24 mouse cellular contexts compared by ENCODE assay signal in the genomic region with DNA sequence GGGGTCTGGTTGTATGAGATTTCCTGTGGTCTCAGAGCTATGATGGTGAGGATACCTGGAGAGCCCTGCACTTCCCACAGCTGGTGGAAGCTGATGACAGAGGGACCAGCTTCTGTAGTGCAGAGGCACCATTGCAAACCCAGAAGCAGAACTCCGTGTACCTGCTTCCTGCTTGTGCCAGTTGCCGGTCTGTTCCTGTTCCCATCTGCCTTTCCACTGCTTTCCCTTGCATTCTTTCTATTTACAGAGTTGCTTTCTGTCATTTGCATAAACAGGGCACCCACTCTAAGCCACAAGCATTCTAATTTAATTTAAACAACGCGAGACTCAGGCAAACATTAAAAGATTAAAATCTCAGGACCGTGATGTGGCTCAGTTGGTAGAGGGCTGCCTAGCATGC. TPM values are rescaled to one million over a fixed set of nuclear protein-coding genes. Genes with fewer than 3 reads are reported as not detected.
DNase-seq lines count a peak whose midpoint lies in the region; ATAC-seq and TF ChIP-seq lines count a peak whose summit lies in the region.
"Had no signal": no experiment of that assay in that cellular context is flagged by ENCODE, and none has a peak within 500 bp of the region (broad histone marks: within the 10 kb centered on the region; RNA-seq: fewer than 3 reads in every experiment).

No protein-coding gene starts in this region.

- H3K27me3 ChIP-seq in embryonic facial prominence, embryonic 13.5 days = no peaks in the 10 kb centered on the region
- H3K27me3 ChIP-seq in embryonic facial prominence, embryonic 10.5 days (replicated peaks; ENCODE audit: low read depth, poor library complexity, severe bottlenecking) = no peaks in the 10 kb centered on the region
- H3K27me3 ChIP-seq in kidney, embryonic 14.5 days (ENCODE audit: control insufficient read depth, insufficient read depth, low read length) = no peaks in the 10 kb centered on the region
- H3K27me3 ChIP-seq: embryonic facial prominence, embryonic 15.5 days; hindbrain, embryonic 13.5 days; limb, embryonic 13.5 days; liver, embryonic 13.5 days; midbrain, embryonic 15.5 days; neural tube, embryonic 12.5 days had no signal

- intact Hi-C loops in left cerebral cortex, adult 2 months (cut with DNase I) = loop anchor here (1.0 kb wide), 1 partner anchor 157 kb away; no protein-coding TSS in a partner anchor

- H3K36me3 ChIP-seq in embryonic facial prominence, embryonic 13.5 days = peaks cover 6% of the 10 kb centered on the region; the same call in 1 of the 2 replicates
- H3K36me3 ChIP-seq in embryonic facial prominence, embryonic 10.5 days (replicated peaks) = peaks cover 5% of the 10 kb centered on the region; the same call in 1 of the 2 replicates
- H3K36me3 ChIP-seq in kidney, embryonic 14.5 days (ENCODE audit: control insufficient read depth, insufficient read depth, low read length) = no peaks in the 10 kb centered on the region; the same call in 1 of the 2 replicates
- H3K36me3 ChIP-seq: embryonic facial prominence, embryonic 15.5 days; liver, embryonic 13.5 days; midbrain, embryonic 15.5 days; neural tube, embryonic 12.5 days had no signal

- H3K4me3 ChIP-seq in embryonic facial prominence, embryonic 13.5 days = no peak overlapping the region
- no peak overlapping the region for H3K4me3 ChIP-seq in embryonic facial prominence, embryonic 10.5 days
- no peak overlapping the region for H3K4me3 ChIP-seq in kidney, embryonic 14.5 days (ENCODE audit: low read length)
- H3K4me3 ChIP-seq in left cerebral cortex, adult 2 months = no peak overlapping the region
- H3K4me3 ChIP-seq: embryonic facial prominence, embryonic 15.5 days; hindbrain, embryonic 13.5 days; limb, embryonic 13.5 days; liver, embryonic 13.5 days; megakaryocyte, embryonic 14.5 days; midbrain, embryonic 15.5 days; neural tube, embryonic 12.5 days had no signal

- peak overlapping the region; percentile 22; the same call in 1 of the 2 replicates for H3K27ac ChIP-seq in embryonic facial prominence, embryonic 13.5 days
- no peak overlapping the region for H3K27ac ChIP-seq in embryonic facial prominence, embryonic 10.5 days (replicated peaks)
- no peak overlapping the region for H3K27ac ChIP-seq in kidney, embryonic 14.5 days (ENCODE audit: low read depth, low read length)
- H3K27ac ChIP-seq in left cerebral cortex, adult 2 months = peak overlapping the region; percentile 71
- H3K27ac ChIP-seq: embryonic facial prominence, embryonic 15.5 days; hindbrain, embryonic 13.5 days; limb, embryonic 13.5 days; liver, embryonic 13.5 days; midbrain, embryonic 15.5 days; neural tube, embryonic 12.5 days had no signal

- H3K9ac ChIP-seq in embryonic facial prominence, embryonic 13.5 days = no peak overlapping the region
- H3K9ac ChIP-seq in kidney, embryonic 14.5 days (ENCODE audit: low read depth, low read length) = no peak overlapping the region
- H3K9ac ChIP-seq: embryonic facial prominence, embryonic 15.5 days; hindbrain, embryonic 13.5 days; limb, embryonic 13.5 days; liver, embryonic 13.5 days; midbrain, embryonic 15.5 days; neural tube, embryonic 12.5 days had no signal

- peaks cover 11% of the 10 kb centered on the region; the same call in 1 of the 2 replicates for H3K4me1 ChIP-seq in embryonic facial prominence, embryonic 13.5 days
- peaks cover 6% of the 10 kb centered on the region for H3K4me1 ChIP-seq in embryonic facial prominence, embryonic 10.5 days
- H3K4me1 ChIP-seq in kidney, embryonic 14.5 days (ENCODE audit: control insufficient read depth, insufficient read depth, low read length) = no peaks in the 10 kb centered on the region
- H3K4me1 ChIP-seq: embryonic facial prominence, embryonic 15.5 days; hindbrain, embryonic 13.5 days; megakaryocyte, embryonic 14.5 days; midbrain, embryonic 15.5 days; neural tube, embryonic 12.5 days had no signal

- TF ChIP-seq CTCF in left cerebral cortex, adult 2 months (IDR thresholded peaks at IDR 0.05) = no peak

- no peak for ATAC-seq in embryonic facial prominence, embryonic 13.5 days (ENCODE audit: insufficient number of reproducible peaks, insufficient read depth, low FRiP score, low TSS enrichment, low read depth)
- ATAC-seq in kidney, embryonic 14.5 days (ENCODE audit: low FRiP score, low TSS enrichment) = 0 out of 2 replicates have a peak, but pooled peaks have one; percentile 20
- ATAC-seq: forebrain, embryonic 14.5 days; inflammation-experienced regulatory T-cells, adult 6 months; midbrain, embryonic 15.5 days had no signal

- peaks cover 3% of the 10 kb centered on the region; the same call in 1 of the 2 replicates for H3K9me3 ChIP-seq in embryonic facial prominence, embryonic 13.5 days
- H3K9me3 ChIP-seq in embryonic facial prominence, embryonic 10.5 days = peaks cover 5% of the 10 kb centered on the region; the same call in 1 of the 2 replicates
- H3K9me3 ChIP-seq in kidney, embryonic 14.5 days (ENCODE audit: control insufficient read depth, low read length) = no peaks in the 10 kb centered on the region; the same call in 1 of the 2 replicates
- H3K9me3 ChIP-seq: liver, embryonic 13.5 days; midbrain, embryonic 15.5 days had no signal

- 43% methylated on average over 5 of the region's 5 CpGs for WGBS in embryonic facial prominence, embryonic 13.5 days
- 77% methylated on average over 5 of the region's 5 CpGs for WGBS in embryonic facial prominence, embryonic 10.5 days
- WGBS in kidney, embryonic 14.5 days = 67% methylated on average over 5 of the region's 5 CpGs

- no peak for DNase-seq in embryonic facial prominence, embryonic 10.5 days (ENCODE audit: low spot score)
- no peak for DNase-seq in kidney, postnatal 4 days
- no peak for DNase-seq in left cerebral cortex, adult 2 months (ENCODE audit: extremely low spot score in 1 of 2, low spot score in 2 of 2)
- DNase-seq in left cerebral cortex, adult 11 months (ENCODE audit: low spot score) = no peak
- DNase-seq in MN1 (ENCODE audit: low spot score) = peak; percentile 27
- DNase-seq in lung, postnatal 36 days = no peak
- DNase-seq: adrenal gland, postnatal 10 days; cerebellum, adult 2 months; cerebellum, postnatal 25 days; gastrocnemius, postnatal 25 days; heart, postnatal 36 days; liver, embryonic 13.5 days; lung, adult 2 months; lung, postnatal 14 days had no signal

- H3K4me2 ChIP-seq in embryonic facial prominence, embryonic 13.5 days = no peak overlapping the region
- H3K4me2 ChIP-seq in kidney, embryonic 14.5 days (replicated peaks; ENCODE audit: low read depth, low read length) = no peak overlapping the region
- H3K4me2 ChIP-seq: embryonic facial prominence, embryonic 15.5 days; hindbrain, embryonic 13.5 days; limb, embryonic 13.5 days; liver, embryonic 13.5 days; midbrain, embryonic 15.5 days; neural tube, embryonic 12.5 days had no signal

RNA-seq across cellular contexts. Expression of a gene that starts 53.0 kb away (rescaled TPM):
- 68.2 and 73.0 TPM in 2 replicates for polyA plus RNA-seq in embryonic facial prominence, embryonic 13.5 days (2015; fragmentation: Nextera tagmentation; extraction: Ambion mirVana)
- polyA plus RNA-seq in embryonic facial prominence, embryonic 10.5 days (2016; fragmentation: Nextera tagmentation; extraction: Ambion mirVana) = 55.4 and 56.3 TPM in 2 replicates
- polyA plus RNA-seq in kidney, embryonic 14.5 days (2014; fragmentation: Nextera tagmentation; extraction: Ambion mirVana) = 52.4 and 78.2 TPM in 2 replicates
- 100 to 1,000 TPM; 234 to 252 TPM for total RNA-seq in left cerebral cortex, adult 2 months (2021)

Comparison
In these comparisons a context has a peak if more than half of its experiments do, and no peak if none do; other contexts are left out.
1. H3K27ac ChIP-seq: peak in embryonic facial prominence, embryonic 13.5 days (single experiment) and left cerebral cortex, adult 2 months (single experiment); none in embryonic facial prominence, embryonic 10.5 days (single experiment) and kidney, embryonic 14.5 days (single experiment).